Mouse (Mus musculus) E14TG2a.4 (cell line): ENCODE measurements at regions not wholly inside any gene's neighbourhood (a gene's known extent, or its start where the extent isn't known, plus 50 kb on each side); places are given as distances from the start of the nearest gene placed in this dataset.

Experiments
- H3K27me3 ChIP-seq: 2 replicates; pipeline ENCODE4 v1.6.1; 2014; ENCODE audit warnings: low read length, control low read depth; ENCODE audit not compliant: insufficient read depth
- H3K36me3 ChIP-seq: 2 replicates; pipeline ENCODE4 v1.6.1; 2014; ENCODE audit warnings: low read length, control low read depth; ENCODE audit not compliant: insufficient read depth
- H3K4me1 ChIP-seq: replicated peaks from 2 replicates; pipeline ENCODE4 v1.6.1; 2014; ENCODE audit warnings: low read depth, low read length, control low read depth
- H3K4me3 ChIP-seq: replicated peaks from 2 replicates; pipeline ENCODE4 v1.5.1; 2014; ENCODE audit warnings: mild to moderate bottlenecking, low read length
- H3K9me3 ChIP-seq: 2 replicates; pipeline ENCODE4 v1.6.1; 2014; ENCODE audit warnings: low read length, control low read depth
- CTCF ChIP-seq: conservative IDR thresholded peaks from 2 replicates; pipeline ENCODE4 v1.5.1; 2014; ENCODE audit warnings: low read length
- NANOG ChIP-seq: IDR thresholded peaks from 2 replicates; pipeline ENCODE4 v1.6.1; 2014; ENCODE audit warnings: borderline replicate concordance, low read length, mixed read lengths
- POU5F1 ChIP-seq: IDR thresholded peaks from 2 replicates; pipeline ENCODE4 v1.6.1; 2014; ENCODE audit warnings: low read length, borderline replicate concordance

- H3K36me3 ChIP-seq: no peaks in the 10 kb centered on the region
- no peak for TF ChIP-seq CTCF
- no peak for TF ChIP-seq POU5F1
- no peak for TF ChIP-seq NANOG
- no peaks in the 10 kb centered on the region for H3K4me1 ChIP-seq
- no peaks in the 10 kb centered on the region for H3K9me3 ChIP-seq
- H3K4me3 ChIP-seq: no peak overlapping the region
- no peaks in the 10 kb centered on the region for H3K27me3 ChIP-seq
Measured at GRCm38 (mm10) chr16:72225157-72225880, 82.8 kb upstream of the Robo1 start.

- Histone ChIP-seq H3K9me3 (no peaks in the 10 kb centered on the region), H3K4me1 (no peaks in the 10 kb centered on the region), H3K36me3 (no peaks in the 10 kb centered on the region), H3K27me3 (no peaks in the 10 kb centered on the region), H3K4me3 (no peak overlapping the region)
- TF ChIP-seq NANOG: no peak
Measured at GRCm38 (mm10) chr16:72234366-72234765, 73.7 kb upstream of the Robo1 start.

- no peak overlapping the region for H3K4me3 ChIP-seq
- TF ChIP-seq NANOG (no peak), CTCF (no peak), POU5F1 (no peak)
- no peaks in the 10 kb centered on the region for H3K27me3 ChIP-seq
- no peaks in the 10 kb centered on the region for H3K4me1 ChIP-seq
- H3K9me3 ChIP-seq: no peaks in the 10 kb centered on the region
- no peaks in the 10 kb centered on the region for H3K36me3 ChIP-seq
Measured at GRCm38 (mm10) chr16:72239631-72240030, 68.5 kb upstream of the Robo1 start.

- H3K27me3 ChIP-seq: no peaks in the 10 kb centered on the region
- no peak overlapping the region for H3K4me3 ChIP-seq
- TF ChIP-seq POU5F1: no peak
- TF ChIP-seq NANOG: no peak
- no peak for TF ChIP-seq CTCF
- no peaks in the 10 kb centered on the region for H3K4me1 ChIP-seq
- no peaks in the 10 kb centered on the region for H3K9me3 ChIP-seq
- H3K36me3 ChIP-seq: no peaks in the 10 kb centered on the region
Measured at GRCm38 (mm10) chr16:72256388-72256787, 51.7 kb upstream of the Robo1 start.
